Mouse (Mus musculus): ENCODE results near the gene Lrp8. TPM values are rescaled to one million over a fixed set of nuclear protein-coding genes. Genes with fewer than 3 reads are reported as not detected.

Lrp8 gene
- total RNA-seq, 4 experiments from 2014 or later: 7.2 to 12.5 (median 8.8) TPM

DNA sequence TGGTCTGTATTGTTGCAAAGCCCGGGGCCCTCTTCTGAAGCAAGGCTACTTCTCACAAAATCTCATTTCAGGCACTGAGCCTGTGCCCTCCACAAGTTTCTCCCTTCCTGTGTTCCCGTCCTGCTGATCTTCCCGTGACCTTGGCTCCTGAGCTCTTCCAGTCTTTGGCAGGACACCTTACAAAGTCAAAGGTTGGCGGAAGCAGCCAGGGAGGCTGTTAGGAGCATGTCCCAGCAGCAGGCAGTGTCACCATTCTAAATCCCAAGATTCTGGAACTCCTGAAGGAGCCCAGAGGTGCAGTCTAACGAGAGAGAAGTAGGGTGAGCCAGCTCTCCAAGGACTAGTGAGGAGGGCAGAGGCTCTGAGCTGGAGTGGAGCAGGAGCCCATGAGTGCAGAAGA is 46.5 kb downstream of the Lrp8 start:
- DNase-seq: no peak

DNA sequence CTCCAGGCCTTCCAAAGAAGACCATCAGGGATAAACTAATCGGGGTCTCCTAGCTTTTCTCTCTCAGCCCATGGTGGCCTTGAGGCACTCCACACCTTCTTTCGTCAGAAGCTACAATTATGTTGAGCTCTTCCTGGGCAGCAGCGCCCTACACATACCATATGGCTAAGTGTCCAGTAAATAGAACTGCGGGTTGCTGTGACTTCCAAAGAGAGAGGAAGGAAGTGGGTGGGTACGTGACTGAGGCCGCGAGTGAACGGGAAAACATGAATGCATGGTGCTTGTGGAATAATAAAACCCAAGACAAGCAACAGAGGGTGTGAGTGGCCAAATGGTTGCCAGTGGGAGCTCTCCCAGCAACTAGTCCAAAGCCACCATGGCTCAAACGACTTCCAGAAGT is 47.6 kb downstream of the Lrp8 start:
- DNase-seq: no peak

DNA sequence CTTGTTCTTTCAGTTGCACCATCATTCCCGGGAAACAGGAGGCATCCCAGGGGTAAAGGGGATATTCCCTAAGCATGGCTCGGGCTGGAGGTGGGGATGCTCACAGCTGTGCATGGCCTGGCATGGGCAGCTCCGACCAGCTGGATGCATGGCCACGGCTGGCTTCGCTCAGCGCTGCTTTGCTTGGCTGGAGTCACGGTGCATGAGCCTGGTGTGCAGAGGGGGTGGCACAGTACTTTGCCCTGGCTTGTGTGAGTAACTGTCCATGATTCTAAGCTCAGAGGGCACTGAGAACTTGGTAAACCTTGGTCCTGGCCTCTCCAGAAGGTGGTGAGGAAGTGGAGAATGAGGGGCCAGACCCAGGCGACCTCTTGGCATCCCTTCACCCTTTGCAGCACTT is 48.0 kb downstream of the Lrp8 start:
- no peak for DNase-seq

DNA sequence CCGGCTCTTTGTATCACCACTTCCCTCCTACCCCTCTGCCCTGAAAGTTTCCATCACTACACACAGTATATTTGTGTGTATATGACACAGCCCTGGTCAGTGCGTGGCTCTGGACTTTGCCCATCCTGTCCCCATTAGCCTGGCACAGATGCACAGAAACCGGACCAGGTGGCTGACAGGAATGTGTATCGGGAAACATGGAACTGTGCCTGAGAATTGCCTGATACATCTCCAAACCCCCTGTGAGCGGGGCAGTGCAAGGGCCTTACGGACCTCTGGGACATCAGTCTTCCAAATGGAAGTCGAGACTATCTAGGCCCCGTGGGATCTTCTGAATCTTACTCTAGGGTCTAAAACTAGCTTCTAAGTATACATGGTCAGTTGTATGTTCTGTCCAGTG is 51.3 kb downstream of the Lrp8 start:
- DNase-seq: no peak

DNA sequence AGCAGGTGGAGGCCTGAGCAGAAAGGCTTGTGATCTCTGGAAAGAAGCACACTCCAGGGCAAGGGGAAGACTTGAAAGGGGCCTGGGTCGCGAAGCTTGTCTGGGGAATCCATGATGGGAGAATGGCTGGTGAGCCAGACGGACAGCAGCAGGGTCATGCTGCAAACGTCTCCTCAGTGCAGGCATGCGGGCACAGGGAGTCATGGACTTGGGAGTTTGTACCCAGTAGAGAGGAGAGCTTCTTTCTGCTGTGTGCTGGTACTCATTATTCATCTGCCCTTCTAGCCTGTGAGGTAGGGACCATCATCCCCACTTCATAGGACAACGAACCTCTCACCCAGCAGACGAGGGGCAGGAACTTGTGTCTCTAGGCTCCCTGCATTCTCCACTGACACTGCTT is 51.8 kb downstream of the Lrp8 start:
- DNase-seq: no peak

DNA sequence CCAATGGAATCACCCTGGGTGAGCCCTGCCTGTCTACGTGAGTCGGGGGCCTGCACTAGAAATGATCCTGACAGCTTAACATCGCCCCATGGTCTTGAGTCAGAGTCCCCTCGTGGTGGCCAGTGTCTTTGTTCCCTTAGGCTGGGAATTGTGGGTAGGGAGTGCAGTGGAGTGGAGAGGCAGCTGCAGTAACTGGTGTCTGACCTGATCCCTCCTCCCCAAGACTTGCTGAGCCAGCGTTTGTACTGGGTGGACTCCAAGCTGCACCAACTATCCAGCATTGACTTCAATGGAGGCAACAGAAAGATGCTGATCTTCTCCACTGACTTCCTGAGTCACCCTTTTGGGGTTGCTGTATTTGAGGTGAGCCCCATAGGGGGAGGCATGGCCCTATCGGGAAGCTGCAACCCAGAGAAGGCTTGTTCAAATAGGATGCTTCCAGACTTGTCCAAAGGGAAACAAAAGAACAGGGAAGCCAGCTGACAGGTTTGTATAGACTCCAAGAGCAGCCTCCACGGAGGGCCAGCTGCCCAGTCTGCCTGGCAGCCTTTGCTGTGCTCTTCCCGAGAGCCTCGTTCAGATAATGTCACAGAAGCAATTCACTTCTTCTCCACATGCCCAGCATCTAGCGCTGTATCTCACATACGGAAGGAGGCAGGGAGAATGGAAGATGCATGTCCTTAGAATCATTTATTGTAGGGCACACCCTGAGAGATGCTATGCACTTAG is 55.1 kb downstream of the Lrp8 start:
- no peak for DNase-seq

DNA sequence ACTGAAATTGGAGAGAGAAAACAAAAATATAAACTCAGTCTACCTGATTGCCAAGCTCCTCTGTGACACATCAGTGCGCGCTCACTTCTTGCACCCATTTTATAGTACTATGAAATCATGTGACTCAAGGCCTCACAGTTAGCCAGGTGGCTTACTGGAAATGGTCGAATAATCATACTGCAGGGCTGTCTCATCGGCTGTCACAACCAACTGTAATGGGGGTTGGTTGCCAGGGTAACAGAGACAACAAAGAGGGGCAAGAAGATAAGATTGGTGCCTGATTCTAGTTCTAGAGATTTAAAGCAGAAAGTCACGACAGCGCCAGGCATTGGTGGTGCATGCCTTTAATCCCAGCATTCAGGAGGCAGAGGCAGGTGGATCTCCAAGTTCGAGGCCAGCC is 56.9 kb downstream of the Lrp8 start:
- no peak for DNase-seq

DNA sequence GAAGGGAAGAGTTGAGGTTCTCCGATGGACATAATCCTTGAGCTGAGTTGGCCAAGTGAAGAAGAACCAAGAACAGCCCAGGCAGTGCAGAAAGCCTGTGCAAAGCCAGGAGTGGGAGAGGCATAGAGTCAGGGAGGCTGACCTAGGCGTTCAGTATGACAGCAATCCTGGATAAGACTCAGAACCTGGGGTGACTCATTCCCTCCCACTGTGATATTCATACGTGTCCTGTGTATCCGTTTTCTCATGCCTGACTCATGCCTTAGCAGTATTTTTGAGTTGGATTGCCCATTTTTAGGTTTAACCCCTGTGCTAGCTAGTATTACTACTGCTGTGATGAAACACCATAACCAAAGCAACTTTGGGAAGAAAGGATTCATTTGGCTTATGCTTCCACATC is 62.8 kb downstream of the Lrp8 start:
- no peak for DNase-seq

DNA sequence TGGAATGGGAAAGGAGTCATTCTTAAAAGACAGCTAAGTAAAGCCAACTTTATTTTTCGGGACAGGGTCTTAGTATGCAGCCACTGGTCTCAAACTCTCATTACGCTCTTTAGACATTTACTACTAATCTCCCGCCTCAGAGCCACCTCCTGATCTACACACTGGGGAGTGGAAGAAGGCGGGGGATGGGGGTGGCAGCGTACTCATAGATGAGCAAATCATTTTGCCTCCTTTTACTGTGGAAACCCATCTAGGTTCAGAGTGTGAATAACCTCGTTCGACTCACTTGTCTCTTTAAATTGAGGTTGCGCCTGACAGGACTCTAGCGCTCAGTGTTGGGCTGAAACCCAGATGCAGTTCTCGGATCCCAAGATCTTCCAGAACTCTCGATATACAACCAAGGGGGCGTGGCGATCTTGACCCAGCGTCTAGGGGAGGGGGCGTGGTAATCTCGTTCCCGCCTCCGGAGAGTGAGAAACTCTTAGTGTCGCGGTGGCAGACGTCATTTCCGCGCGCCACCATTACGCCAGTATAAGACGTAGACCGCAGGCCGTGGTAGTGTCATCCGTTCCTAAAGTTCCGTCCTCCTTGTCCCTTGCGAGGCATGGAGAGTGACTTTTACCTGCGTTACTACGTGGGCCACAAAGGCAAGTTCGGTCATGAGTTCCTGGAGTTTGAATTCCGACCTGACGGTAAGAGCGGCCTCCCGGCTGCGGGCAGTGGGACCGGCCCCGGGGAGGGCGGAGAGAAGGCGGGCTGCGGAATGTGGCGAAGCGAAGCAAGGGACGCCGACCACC is 77.4 kb downstream of the Lrp8 start, which contains the start of gene Magoh:
Gene Magoh, plus strand, starts transcription at position 502 of the 797 bp plus-strand sequence.
- peak; percentile 95 for DNase-seq

DNA sequence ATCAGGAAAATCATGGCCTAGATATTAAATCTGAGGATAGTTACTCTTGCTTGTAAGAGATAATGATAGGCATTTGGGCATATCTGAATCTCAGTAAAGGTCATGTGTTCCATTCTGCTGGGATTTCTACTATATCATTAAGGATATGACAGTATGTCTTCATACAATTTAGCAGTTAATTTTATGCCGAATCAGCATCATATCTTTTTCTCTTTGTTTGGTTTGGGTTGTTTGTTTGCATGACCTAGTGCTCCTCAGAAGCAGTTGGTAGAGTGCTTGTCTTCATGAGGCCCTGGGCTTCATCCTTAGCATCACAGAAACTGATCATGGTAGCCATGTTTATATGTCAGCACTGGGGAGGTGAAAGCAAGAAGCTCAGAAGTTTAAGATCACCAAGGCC is 79.6 kb downstream of the Lrp8 start:
- no peak for DNase-seq

DNA sequence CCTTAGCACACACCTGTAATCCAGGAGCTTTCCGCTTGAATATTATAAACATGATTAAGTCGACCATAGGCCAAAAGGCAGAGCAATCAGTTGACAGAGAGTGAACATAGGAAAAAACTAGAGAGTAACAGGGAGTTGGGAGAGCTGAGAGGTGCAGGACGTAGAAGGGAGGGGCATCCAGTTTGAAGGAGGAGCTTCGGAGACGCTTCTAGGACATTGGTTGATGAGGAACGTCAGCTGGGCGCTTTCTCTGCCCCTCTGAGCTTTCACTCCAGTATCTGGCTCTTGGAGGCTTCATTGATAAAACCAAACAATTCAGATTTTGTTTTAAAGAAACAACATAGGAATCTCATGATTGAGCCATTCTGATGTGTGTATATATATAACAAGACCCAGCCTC is 84.3 kb downstream of the Lrp8 start:
- no peak for DNase-seq

DNA sequence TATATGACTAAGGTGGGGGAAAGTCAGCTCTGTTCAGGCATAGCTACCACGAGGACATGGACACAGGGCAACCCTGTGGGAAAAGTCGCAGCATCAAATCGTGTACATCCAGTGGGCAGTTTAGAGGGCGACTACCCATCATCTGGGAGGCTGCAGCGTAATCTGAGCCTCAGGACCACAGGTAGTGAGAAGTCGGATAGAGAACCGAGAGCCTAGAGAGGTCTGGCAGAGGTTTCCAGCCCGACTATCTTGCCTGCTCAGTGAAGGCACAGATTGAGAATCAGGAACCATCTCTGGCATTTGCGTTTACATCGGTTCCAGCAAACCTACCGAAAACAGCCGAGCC is 87.3 kb downstream of the Lrp8 start:
- no peak for DNase-seq

DNA sequence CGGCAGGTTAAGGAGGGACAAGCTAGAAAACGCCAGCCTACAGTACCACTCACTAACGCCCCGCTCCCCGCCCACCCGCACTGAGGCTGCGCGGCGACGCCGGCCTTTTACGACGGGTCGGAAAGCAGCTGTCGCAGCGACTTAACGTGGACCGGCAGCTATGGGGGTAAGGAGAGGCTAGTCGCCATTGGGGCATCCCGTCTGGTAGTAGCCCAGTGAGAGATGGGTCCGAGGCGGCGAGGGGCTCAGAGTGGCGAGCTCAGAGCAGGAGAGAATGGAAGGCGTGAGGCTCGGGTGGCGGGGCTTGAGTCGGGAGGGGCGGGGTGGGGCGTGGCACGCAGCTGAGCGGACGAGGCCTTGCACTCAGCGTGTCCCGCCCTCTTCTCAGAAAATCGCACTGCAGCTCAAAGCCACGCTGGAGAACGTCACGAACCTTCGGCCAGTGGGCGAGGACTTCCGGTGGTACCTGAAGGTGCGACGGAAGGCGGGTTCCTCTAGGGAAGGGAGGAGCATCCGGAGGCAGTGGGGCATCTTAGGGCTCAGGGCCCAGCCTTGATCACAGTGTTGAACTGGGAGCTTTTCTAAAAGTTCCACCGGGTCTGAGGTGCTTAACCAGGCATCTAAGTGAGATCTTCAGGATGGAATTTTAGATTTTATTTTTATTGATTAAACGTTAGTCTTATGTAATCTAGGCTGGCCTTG is 87.8 kb downstream of the Lrp8 start, which contains the start of gene 0610037L13Rik:
Gene 0610037L13Rik, plus strand, starts transcription at position 83 of the 702 bp plus-strand sequence.
- DNase-seq: peak; percentile 95

DNA sequence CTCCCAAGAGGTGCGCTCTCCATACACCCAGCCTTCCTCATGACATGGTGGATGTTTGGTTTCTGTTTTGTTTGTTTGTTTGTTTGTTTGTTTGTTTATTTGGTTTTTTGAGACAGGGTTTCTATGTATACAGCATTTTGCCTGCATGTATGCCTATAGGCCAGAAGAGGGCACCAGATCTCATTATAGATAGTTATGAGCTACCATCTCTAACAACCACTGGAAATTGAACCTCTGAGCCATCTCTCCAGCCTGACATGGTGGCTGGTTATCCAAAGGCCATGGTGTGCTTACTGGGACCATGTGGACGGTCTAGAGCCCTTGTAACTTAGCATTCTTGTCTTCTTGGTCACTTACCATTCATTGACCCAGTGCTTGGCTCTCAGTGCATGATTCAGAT is 90.6 kb downstream of the Lrp8 start:
- no peak for DNase-seq

DNA sequence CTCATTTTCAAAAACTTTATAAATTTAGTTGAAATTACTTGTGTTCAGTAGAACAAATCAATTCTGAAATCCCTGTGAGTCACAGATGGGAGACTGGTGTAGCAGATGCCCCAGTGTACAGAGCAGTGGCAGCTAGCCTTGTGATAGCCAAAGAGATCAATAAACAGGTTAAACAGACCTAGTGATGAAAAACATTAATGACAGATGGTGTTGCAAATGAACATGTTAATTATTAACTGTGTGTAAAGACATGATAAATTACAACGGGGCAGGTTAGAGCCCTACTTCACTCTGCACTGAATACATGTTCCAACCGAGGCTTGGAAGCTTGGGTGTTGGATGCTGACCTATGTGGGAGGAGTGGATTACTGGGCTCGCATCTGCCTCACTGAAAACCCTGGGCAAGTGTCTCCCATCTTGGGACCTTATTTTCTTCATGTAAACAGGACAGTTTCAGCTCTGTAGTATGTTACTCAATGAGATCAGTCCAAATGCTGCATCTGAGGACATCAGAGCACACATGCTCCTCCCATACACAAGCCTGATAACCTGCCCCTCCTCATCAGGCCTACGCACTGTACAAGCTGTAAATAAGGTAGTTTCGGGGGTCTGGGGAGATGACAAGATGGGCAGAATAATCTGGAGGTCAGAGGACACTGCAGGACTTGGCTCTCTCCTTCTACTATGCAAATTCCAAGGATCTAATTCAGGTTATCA is 97.3 kb downstream of the Lrp8 start:
- no peak for DNase-seq

DNA sequence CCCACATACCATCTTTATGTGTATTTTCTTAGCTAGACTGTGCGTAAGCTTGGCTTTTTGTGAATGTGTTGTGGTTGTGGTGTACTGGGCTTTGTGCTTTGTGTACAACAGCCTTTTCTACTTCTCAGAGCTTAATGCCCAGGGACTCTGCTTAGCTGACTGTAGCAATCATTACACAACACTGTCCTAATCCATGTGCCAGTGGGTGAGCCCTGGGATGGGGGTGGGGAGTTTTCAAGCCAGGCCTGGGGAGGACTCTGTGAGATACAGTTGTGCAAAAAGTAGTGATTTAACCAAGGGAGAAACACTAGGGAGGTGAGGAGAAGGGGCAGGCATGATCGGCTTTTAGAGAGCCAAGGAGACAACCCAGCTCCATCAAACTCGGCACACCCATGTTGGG is 98.1 kb downstream of the Lrp8 start:
- no peak for DNase-seq

DNA sequence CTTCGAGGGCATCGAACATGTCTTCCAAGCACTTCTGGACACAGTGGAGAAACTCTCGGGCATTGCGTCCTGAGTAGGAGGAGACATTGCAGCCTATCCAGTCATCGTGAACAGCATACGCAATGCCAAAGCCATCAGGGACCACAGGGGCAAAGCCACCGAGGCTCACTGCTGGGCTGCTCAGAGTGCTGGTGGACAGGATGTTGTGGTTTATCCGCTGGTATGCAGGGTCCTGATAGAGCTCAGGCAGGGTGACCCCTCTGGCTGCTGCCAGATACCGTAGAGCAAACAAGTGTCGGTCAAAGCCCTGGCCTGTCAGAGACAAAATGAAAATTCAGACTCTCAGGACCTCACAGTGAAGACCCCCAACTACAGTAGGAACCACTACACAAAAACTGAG is 102.2 kb downstream of the Lrp8 start:
- no peak for DNase-seq

DNA sequence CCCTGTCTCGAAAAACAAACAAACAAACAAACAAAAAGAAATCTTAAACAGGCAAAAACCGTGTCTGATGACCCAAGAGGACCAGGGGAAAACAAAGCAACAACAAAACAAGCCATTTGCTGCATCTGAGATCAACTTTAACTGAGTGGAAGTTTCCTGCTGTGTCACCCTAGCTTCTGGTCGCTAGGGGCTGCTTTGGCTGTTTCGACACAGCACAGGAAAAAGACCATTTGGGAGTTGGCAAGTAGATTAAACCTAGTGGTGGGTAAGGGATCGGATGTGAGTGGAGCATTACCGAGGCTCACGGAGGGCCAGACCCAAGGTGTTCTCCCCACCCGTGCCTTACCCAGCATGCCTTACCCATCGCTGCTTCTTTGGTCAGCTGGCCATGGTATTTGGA is 104.5 kb downstream of the Lrp8 start:
- no peak for DNase-seq

DNA sequence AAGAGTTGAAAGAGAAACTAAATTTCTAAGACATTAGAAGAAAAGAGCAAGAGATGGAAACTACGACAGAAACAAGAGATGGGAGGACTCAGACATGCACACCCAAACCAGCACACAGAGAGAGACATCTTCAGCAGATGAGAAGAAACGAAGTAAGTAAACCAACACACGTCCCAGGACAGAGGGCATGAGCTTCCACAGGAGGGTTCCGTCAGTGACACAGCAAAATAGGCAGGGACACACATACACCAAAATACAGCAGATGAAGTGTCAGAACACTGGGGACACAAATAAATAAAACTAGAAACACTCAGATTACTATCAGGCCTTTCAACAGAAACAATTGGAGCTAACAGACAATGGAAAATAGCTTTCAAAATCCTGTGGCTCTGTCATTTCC is 108.0 kb downstream of the Lrp8 start:
- DNase-seq: no peak

DNA sequence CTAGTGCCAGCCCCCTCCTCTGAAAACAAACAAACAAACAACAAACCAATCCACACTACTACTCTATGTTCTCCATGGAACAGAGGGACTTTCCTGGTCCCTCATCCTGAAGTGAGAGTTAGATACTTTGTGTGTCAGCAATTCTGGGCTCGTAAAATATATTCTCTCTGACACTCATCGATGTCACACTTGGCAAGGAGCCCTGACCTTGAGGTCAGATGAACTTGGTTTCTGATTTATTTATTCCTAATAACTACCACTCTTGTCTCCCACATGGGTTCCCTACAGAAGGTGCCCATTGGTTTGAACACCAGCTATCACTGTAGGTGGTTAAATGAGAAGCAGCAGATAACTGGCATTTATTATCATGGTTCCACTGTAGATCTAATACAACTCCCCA is 118.3 kb downstream of the Lrp8 start:
- peak; percentile 49 for DNase-seq

DNA sequence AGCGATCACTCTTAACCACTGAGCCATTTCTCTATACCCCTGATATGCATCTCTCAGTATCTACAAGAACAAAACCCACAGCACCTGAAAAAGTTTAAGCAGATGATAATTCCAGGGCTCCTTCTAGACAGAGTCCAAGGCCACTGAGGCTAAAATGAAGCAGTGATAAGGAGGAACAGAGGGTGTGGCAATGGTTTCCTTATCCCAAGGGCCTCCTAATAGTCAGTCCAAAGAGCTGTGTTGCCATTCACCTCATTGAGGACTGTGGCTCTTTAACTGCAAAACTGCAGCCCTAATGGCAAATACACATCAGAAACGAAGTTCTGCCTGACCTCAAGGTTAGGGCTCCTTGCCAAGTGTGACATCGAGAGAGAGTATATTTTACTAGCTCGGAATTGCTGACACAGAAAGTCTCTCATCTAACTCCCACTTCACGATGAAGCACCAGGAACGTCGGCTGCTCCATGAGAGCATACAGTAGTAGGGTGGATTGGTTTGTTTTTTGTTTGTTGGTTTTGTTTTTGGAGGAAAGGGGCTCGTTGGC is 119.2 kb downstream of the Lrp8 start:
- peak; percentile 63 for DNase-seq

DNA sequence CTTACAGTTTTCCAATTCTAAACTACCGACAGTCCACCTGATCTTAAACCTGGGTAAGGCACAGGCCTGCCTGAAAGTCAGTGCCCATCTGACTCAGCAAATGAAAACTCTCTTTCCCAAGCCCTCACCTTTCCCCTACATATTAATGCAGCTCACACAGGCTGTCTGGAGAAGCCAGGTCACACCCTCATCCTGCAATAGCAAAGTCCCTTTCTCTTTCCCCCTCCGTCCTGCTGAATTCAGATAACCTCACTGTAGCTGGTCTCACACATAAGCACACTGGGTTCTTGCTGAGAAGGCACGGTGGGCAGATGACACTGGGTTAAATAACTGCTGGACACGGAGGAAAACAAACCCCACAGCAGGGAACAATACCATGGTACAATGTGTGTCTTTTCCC is 119.9 kb downstream of the Lrp8 start:
- DNase-seq: peak; percentile 20

Data from adrenal gland, adult 8-10 months (tissue).